23 mouse cellular contexts compared by ENCODE assay signal in genomic region chr14:48249459-48249858, GRCm38 (mm10).
DNase-seq lines count a peak whose midpoint lies in the region; TF ChIP-seq lines count a peak whose summit lies in the region.
"Had no signal": no experiment of that assay in that cellular context is flagged by ENCODE, and none has a peak within 500 bp of the region (broad histone marks: within the 10 kb centered on the region; RNA-seq: fewer than 3 reads in every experiment).

No protein-coding gene starts in this region.

- no peaks in the 10 kb centered on the region for H3K36me3 ChIP-seq in C2C12 (ENCODE audit: control insufficient read depth, insufficient read depth)
- H3K36me3 ChIP-seq: intestine, embryonic 15.5 days; stomach, embryonic 15.5 days had no signal

- no peak overlapping the region for H3K4me3 ChIP-seq in C2C12 (ENCODE audit: insufficient read depth, poor library complexity, severe bottlenecking)
- no peak overlapping the region for H3K4me3 ChIP-seq in embryonic fibroblast, embryonic 13.5 days (ENCODE audit: insufficient read depth, low read length)
- H3K4me3 ChIP-seq: embryonic facial prominence, embryonic 10.5 days; gastrocnemius, adult 2 months; heart, embryonic 10.5 days; hindbrain, embryonic 10.5 days; intestine, embryonic 15.5 days; limb, embryonic 10.5 days; midbrain, embryonic 12.5 days; stomach, embryonic 15.5 days had no signal

- no peaks in the 10 kb centered on the region for H3K27me3 ChIP-seq in C2C12 (ENCODE audit: control insufficient read depth, insufficient read depth, insufficient read length)
- H3K27me3 ChIP-seq: intestine, embryonic 15.5 days; midbrain, embryonic 12.5 days; stomach, embryonic 15.5 days had no signal

- no peaks in the 10 kb centered on the region for H3K79me2 ChIP-seq in C2C12 (ENCODE audit: control insufficient read depth, insufficient read depth)

- H3K79me3 ChIP-seq in C2C12 (ENCODE audit: low read depth) = no peaks in the 10 kb centered on the region

- no peak for TF ChIP-seq CTCF in C2C12 (IDR thresholded peaks at IDR 0.05; ENCODE audit: control insufficient read depth, insufficient read depth, insufficient read length)
- TF ChIP-seq CTCF in embryonic fibroblast, embryonic 13.5 days (IDR thresholded peaks at IDR 0.05; ENCODE audit: borderline replicate concordance, insufficient read depth, low read length) = no peak

- TF ChIP-seq POLR2A in embryonic fibroblast, embryonic 13.5 days (IDR thresholded peaks at IDR 0.05; ENCODE audit: low read depth, low read length) = no peak

- 0 out of 2 replicates have a peak, but pooled peaks cover 2% of the 10 kb centered on the region for H3K4me1 ChIP-seq in embryonic fibroblast, embryonic 13.5 days (ENCODE audit: control insufficient read depth, insufficient read depth, low read length)
- H3K4me1 ChIP-seq: heart, embryonic 10.5 days; intestine, embryonic 15.5 days; stomach, embryonic 15.5 days had no signal

- H3K27ac ChIP-seq in embryonic fibroblast, embryonic 13.5 days (ENCODE audit: insufficient read depth, low read length) = 0 out of 2 replicates have a peak overlapping the region, but pooled peaks have one; percentile 19
- H3K27ac ChIP-seq: embryonic facial prominence, embryonic 10.5 days; gastrocnemius, adult 2 months; heart, embryonic 10.5 days; hindbrain, embryonic 10.5 days; intestine, embryonic 15.5 days; limb, embryonic 10.5 days; midbrain, embryonic 12.5 days; stomach, embryonic 15.5 days had no signal

- DNase-seq in 3T3-L1 (ENCODE audit: low read depth, low spot score) = peak; percentile 72
- peak; percentile 45 for DNase-seq in adrenal gland, postnatal 10 days
- no peak for DNase-seq in lung, adult 18-20 months
- DNase-seq in liver = no peak
- no peak for DNase-seq in embryo, embryonic 10.5 days (ENCODE audit: low spot score)
- DNase-seq: cerebellum, adult 9-10 months; gastrocnemius, adult 2 months; kidney, adult 8-10 months; kidney, postnatal 10 days; liver, postnatal 0 days; lung, postnatal 10 days; retina, postnatal 1 day; right cerebral cortex, postnatal 4 days; thymus, postnatal 4 days had no signal

- no peak overlapping the region for H3ac ChIP-seq in C2C12 (ENCODE audit: control insufficient read depth, insufficient read length, low read depth)

TF ChIP-seq in C2C12, 6 proteins besides CTCF, POLR2A, EP300 and RAD21:
- TF ChIP-seq CEBPB (IDR thresholded peaks at IDR 0.05; ENCODE audit: low read depth) = no peak
- peak; percentile 55 for TF ChIP-seq FOSL1 (IDR thresholded peaks at IDR 0.05; ENCODE audit: insufficient read depth, low read length, poor library complexity, severe bottlenecking)

Comparison
In these comparisons a context has a peak if more than half of its experiments do, and no peak if none do; other contexts are left out.
1. DNase-seq: peak in 3T3-L1 (single experiment) and adrenal gland, postnatal 10 days (single experiment); none in lung, adult 18-20 months (0 of 2), liver (single experiment) and embryo, embryonic 10.5 days (single experiment).